Mouse (Mus musculus): ENCODE results near the gene Mpped2. TPM values are rescaled to one million over a fixed set of nuclear protein-coding genes. Genes with fewer than 3 reads are reported as not detected.

The Mpped2 gene
- total RNA-seq, 2 experiments from 2014 or later, result not detected

GRCm38 (mm10) chr2:106738951-106739350 lies 45.9 kb downstream of the Mpped2 start:
- ATAC-seq (replicated peaks; ENCODE audit: low FRiP score, poor library complexity, severe bottlenecking), result no peak

- ATAC-seq (replicated peaks; ENCODE audit: low FRiP score, poor library complexity, severe bottlenecking), result no peak
Measured at GRCm38 (mm10) chr2:106744086-106744485, 51.0 kb downstream of the Mpped2 start.

DNA sequence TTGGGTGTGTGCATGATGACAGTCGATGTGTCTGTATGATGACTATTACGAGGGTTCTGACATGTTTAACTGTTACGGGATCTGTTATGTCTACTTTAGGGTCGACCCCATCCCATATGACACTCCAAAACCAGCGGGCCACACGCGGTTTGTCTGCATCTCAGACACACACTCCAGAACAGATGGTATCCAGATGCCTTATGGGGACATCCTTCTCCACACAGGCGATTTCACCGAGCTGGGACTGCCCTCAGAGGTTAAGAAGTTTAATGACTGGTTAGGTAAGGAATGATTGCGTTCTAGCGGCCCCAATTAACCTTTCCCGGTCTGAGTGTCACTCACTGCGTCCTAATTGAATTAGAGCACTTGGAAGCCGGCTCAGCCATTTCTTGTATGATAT lies 51.5 kb downstream of the Mpped2 start:
- ATAC-seq (replicated peaks; ENCODE audit: low FRiP score, poor library complexity, severe bottlenecking), result no peak

DNA sequence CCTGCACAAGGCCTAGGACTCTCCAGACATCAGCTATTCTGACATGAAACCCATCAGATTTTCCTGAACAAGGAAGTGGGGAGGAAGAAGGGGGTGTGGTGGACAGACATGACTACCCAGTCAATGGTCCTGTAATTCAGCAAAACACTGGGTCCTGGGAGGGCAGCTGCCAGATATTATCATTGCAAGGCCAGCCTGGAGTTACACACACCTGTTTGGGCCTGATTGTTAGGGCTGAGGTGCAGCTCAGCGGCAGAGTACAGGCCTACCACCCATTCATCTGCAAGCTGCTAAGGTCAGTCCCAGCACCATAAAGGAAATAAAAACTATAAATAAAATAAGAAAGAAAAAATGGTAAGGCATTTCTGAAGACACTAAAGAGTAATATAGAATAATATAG lies 52.3 kb downstream of the Mpped2 start:
- no peak for ATAC-seq (replicated peaks; ENCODE audit: low FRiP score, poor library complexity, severe bottlenecking)

DNA sequence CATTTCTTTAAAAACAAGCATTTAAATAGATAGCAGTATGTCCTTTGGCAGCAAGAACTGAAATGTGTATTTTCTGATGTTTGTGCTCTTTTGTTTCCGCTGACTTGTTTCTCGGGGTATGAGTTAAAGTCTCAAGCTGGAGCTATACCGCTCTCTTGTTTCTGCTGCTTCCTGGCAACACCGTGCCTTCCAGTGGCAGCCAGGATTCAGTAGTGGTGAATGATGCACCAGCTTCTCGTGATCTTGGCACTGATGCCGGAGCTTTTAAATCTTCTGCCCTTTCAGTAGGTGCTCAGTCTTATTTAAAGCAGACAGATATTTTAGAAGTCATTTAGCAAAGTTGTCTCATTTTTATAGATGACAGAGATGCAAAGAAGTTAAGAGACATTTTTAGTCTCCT lies 53.1 kb downstream of the Mpped2 start:
- ATAC-seq (replicated peaks; ENCODE audit: low FRiP score, poor library complexity, severe bottlenecking), result no peak

DNA sequence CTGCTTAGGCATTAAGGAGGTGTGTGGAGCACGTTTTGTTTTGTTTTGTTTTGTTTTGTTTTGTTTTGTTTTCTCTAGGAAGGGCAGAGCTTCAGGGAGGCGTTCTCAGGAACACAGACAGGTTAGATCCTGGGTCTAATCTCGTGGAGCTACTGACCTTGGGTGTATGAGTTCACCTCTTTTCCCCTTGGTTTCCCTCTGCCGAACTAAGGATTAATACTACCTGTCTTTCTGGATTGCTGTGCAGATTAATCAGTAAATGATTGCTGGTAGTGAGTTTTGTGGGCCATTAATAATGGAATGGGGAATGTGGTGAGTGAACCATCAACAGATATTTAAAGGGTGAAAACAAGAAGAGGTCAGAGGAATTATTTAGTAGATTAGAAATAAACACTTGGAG lies 53.8 kb downstream of the Mpped2 start:
- no peak for ATAC-seq (replicated peaks; ENCODE audit: low FRiP score, poor library complexity, severe bottlenecking)

GRCm38 (mm10) chr2:106747342-106747741 lies 54.3 kb downstream of the Mpped2 start:
- no peak for ATAC-seq (replicated peaks; ENCODE audit: low FRiP score, poor library complexity, severe bottlenecking)

GRCm38 (mm10) chr2:106750878-106751277 lies 57.8 kb downstream of the Mpped2 start:
- ATAC-seq (replicated peaks; ENCODE audit: low FRiP score, poor library complexity, severe bottlenecking), result no peak

- no peak for ATAC-seq (replicated peaks; ENCODE audit: low FRiP score, poor library complexity, severe bottlenecking)
Measured at GRCm38 (mm10) chr2:106753703-106754102, 60.6 kb downstream of the Mpped2 start.

- no peak for ATAC-seq (replicated peaks; ENCODE audit: low FRiP score, poor library complexity, severe bottlenecking)
Measured at GRCm38 (mm10) chr2:106754696-106755095, 61.6 kb downstream of the Mpped2 start.

DNA sequence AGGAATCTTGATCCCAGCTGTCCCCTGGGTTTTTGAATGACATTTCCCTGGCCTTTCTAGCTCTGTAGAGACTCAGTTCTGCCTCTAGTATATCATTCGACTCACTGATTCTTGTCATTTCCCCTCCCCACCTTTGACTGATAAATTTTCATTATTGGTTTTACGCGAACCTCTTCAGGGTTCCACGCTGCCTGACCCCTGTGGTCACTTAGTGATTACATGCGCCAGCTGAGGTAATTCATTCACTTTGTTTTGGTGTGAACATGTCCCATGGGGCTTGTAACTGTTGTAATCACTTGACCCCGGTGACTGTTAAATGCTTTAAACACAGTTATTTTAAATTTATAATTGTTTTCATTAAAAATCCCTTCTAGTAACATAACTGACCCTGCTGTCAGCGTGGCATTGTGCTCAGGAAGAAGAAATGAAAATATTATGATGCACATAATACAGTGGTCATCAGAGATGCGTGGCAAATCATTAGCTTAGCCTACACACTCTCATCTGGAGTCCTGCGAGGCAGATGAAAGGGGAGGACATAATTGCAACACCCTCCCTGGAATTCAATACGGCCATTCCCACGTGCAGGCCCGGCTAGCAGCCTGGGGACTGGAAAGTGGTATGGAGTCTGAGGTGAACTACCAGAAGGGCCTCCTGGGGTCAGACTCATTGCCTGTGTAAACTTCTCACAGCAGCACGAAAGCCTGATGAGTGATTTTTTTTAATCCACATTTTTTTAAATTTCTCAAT lies 63.5 kb downstream of the Mpped2 start:
- ATAC-seq (replicated peaks; ENCODE audit: low FRiP score, poor library complexity, severe bottlenecking), result no peak

GRCm38 (mm10) chr2:106762920-106763319 lies 69.9 kb downstream of the Mpped2 start:
- ATAC-seq (replicated peaks; ENCODE audit: low FRiP score, poor library complexity, severe bottlenecking), result no peak

DNA sequence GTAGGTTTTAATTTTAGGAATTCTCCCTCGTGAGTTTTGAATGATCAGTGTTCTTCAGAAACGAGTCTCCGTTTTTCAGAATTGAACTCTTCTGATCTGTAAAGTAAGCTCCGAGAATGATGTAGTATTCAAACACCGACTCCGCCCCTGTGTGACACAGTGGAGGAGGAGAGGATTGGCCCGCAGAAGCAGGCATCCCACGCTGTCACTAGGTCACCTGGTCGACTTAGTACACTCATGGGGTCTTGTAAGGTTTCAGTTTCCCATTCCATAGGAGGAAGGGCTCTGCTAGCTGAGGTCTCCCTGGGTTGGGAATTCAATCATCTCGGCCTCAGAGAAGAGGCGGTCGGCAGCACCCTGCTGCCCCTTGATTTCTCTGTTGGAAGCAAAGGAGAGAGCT lies 76.2 kb downstream of the Mpped2 start:
- ATAC-seq (replicated peaks; ENCODE audit: low FRiP score, poor library complexity, severe bottlenecking), result no peak

- ATAC-seq (replicated peaks; ENCODE audit: low FRiP score, poor library complexity, severe bottlenecking), result no peak
Measured at GRCm38 (mm10) chr2:106772643-106773042, 79.6 kb downstream of the Mpped2 start.

GRCm38 (mm10) chr2:106774251-106775196 lies 81.5 kb downstream of the Mpped2 start:
- no peak for ATAC-seq (replicated peaks; ENCODE audit: low FRiP score, poor library complexity, severe bottlenecking)

- ATAC-seq (replicated peaks; ENCODE audit: low FRiP score, poor library complexity, severe bottlenecking), result no peak
Measured at GRCm38 (mm10) chr2:106775994-106776393, 82.9 kb downstream of the Mpped2 start.

- ATAC-seq (replicated peaks; ENCODE audit: low FRiP score, poor library complexity, severe bottlenecking), result no peak
Measured at GRCm38 (mm10) chr2:106778861-106779516, 85.9 kb downstream of the Mpped2 start.

DNA sequence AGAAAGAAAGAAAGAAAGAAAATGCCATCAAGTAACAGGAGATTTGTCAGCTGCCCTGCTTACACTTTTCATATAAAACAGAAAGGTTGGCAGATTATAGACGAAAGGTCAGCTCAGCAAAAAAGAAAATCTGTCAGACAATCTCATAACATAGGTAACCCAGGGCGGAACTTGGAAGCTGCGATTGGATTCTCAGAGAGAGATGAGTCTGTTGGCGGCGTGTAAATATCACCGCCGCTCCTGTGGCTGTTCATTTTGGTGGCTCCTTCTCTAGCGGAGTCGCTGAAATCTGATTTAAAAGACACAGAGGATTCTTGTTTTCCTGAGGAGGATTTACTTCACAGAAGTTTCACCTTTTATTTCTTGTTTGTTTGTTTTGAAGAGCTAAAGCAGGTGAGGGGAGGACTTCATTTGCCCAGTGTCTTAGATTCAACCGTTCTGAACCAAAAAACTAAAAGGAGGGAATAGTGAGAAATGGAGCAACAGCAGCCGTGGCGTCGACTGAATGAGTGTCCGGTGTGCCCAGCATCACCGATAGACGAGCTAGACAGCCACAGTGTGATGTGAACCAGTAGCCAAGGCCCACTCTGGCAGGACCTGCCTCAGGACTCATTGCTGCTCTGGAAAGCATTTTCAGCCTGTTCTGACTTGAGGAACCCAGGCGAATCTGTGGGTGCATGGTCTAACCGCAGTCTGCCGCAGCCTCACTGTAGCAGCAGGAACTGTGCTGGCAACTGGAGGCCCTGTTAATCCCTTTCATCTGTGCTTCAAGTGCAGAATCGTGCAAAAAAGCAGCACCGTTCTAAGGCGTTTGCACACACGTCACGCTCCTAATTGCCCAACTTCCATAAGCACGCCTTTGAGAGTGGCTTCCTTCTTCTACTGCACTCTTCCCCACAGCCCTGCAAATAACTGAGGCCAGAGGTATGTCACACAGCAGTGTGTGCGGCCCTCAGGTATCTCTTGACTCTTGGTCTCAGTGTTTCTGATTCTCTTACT lies 88.4 kb downstream of the Mpped2 start:
- ATAC-seq (replicated peaks; ENCODE audit: low FRiP score, poor library complexity, severe bottlenecking), result no peak

- no peak for ATAC-seq (replicated peaks; ENCODE audit: low FRiP score, poor library complexity, severe bottlenecking)
Measured at GRCm38 (mm10) chr2:106783311-106783710, 90.2 kb downstream of the Mpped2 start.
